Mouse (Mus musculus): ENCODE results near the gene Gm21860. TPM values are rescaled to one million over a fixed set of nuclear protein-coding genes. Genes with fewer than 3 reads are reported as not detected.
"Not testable (repeated sequence)": the region's sequence is repeated elsewhere in the genome, so short reads cannot be mapped to it uniquely, and the experiment has no call there.

Gene Gm21860
- not detected for total RNA-seq (2022)

DNA sequence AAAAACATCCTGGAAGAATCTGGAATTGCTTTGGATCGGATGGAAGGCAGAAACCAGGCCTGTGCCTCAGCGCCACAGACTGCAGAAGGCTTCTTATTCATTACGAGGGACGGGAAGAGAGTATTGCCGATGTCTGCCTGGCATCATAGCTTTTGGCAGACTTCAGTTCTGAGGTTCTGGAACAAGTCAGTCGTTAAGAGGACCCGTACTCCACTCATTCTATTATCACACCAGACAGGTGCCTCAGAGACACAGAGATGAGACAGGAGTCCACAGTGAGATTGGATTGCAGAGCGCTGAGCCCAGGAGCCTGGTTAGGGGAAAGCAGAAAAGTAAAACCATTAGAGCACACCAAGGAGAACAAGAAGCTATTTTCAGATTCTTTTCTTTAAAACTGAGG is at the start of gene Gm21860:
Gene Gm21860 (minus strand): TSS at position 101 of the 400 bp plus-strand sequence.
- not testable (repeated sequence) for DNase-seq (ENCODE audit: low spot score)

DNA sequence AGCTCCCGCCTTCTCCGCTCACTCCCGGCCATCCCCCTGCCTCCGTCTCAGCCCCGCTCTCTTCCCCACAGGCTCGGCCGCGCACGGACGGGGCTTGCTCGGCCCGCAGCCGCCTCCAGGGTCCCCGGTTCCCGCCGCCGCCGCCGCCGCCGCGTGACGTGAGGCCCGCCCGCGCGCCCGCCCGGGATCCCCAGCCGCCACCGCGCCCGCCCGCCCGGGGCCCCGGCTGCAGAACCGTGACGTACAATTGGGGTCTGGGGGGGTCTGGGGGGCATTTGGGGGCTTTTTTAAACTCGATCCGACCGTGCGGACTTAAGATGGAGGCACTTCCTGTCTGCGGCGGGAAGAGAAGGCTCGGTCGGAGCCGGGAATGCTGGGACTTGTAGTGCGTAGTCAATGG is 29.8 kb upstream of the Gm21860 start, which contains the start of gene Gm47283:
Gene Gm47283 (plus strand): TSS at position 301 of the 400 bp plus-strand sequence.
- DNase-seq (ENCODE audit: low spot score): not testable (repeated sequence)

DNA sequence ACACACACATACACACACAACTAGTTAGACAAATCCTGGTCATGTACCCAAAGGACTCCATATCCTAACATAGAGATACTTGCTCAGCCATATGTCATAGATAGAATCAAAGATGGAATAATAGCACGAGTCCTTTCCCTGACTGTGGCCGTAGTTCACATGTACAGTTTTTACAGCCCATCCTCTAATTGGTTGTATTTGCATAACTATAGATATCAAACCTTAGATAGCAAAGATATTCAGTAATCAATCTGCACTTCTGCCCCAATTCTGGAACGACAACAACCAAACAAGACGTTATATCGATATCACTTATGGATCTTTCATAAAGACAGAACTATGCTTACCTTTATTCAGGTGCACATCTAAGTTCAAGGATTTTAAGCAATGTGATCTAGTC is 9.4 kb downstream of the Gm21860 start:
- not testable (repeated sequence) for DNase-seq (ENCODE audit: low spot score)

DNA sequence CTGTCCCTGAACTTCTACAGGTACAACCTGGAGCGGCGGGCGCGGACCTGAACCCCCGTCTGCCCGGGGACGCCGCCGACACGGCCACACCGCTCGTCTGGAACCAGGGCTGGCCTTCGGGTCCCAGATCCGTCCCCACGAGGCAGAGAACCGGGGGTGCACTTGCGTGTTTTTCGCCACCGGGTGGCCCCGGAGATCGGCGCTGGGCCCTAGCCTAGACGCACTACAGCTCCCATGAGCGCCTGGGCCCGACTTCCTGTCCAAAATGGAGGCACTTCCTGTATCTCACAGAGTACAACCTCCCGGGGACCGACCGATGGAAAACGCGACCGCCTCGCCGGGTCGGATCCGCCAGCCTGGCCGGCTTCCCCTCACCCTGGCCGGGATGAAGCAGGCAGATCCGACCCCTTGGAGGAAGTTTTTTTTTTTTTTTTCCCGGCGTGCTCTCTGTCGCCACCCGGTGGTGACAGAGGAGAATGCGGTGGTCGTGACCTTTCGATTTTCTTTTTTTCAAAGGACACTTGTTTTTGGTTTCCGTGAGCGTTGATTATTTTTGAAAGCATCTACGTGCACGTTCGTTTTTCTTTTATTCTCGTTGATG is 10.1 kb downstream of the Gm21860 start:
- peak; percentile 93 for DNase-seq (ENCODE audit: low spot score)

DNA sequence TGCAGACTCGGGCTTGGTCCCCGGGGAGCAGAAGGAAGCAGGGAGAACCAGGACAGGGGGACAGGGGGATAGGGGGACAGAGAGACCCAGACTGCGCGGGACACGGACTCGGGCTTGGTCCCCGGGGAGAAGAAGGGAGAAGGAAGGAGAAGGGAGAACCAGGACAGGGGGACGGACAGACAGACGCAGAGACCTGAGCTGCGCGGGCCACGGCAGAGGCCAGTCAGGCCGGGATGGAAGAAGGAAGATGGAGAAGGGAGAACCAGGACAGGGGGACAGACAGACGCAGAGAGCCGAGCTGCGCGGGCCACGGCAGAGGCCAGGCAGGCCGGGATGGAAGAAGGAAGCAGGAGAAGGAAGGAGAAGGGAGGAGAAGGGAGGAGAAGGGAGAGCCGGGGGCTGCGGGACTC is 10.8 kb downstream of the Gm21860 start:
- no peak for DNase-seq (ENCODE audit: low spot score)

DNA sequence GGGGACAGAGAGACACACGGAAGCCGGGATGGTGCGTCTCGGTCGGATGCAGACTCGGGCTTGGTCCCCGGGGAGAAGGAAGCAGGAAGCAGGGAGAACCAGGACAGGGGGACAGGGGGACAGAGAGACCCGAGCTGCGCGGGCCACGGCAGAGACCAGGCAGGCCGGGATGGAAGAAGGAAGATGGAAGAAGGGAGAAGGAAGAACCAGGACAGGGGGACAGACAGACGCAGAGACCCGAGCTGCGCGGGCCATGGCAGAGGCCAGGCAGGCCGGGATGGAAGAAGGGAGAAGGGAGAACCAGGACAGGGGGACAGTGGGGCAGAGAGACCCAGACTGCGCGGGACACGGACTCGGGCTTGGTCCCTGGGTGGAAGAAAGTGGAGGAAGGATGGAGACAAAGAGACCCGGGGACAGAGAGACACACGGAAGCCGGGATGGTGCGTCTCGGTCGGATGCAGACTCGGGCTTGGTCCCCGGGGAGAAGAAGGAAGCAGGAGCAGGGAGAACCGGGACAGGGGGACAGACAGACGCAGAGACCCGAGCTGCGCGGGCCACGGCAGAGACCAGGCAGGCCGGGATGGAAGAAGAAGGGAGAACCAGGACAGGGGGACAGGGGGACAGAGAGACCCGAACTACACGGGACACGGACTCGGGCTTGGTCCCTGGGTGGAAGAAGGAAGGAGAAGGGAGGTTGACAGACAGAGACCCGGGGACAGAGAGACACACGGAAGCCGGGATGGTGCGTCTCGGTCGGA is 11.4 kb downstream of the Gm21860 start:
- not testable (repeated sequence) for DNase-seq (ENCODE audit: low spot score)

DNA sequence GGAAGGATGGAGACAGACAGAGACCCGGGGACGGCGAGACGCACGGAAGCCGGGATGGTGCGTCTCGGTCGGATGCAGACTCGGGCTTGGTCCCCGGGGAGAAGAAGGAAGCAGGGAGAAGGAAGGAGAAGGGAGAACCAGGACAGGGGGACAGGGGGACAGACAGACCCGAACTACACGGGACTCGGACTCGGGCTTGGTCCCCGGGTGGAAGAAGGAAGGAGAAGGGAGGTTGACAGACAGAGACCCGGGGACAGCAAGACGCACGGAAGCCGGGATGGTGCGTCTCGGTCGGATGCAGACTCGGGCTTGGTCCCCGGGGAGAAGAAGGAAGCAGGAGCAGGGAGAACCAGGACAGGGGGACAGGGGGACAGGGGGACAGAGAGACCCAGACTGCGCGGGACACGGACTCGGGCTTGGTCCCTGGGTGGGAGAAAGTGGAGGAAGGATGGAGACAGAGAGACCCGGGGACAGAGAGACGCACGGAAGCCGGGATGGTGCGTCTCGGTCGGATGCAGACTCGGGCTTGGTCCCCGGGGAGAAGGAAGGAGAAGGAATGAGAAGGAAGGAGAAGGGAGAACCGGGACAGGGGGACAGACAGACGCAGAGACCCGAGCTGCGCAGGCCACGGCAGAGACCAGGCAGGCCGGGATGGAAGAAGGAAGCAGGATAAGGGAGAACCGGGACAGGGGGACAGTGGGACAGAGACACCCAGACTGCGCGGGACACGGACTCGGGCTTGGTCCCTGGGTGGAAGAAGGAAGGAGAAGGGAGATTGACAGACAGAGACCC is 12.2 kb downstream of the Gm21860 start:
- DNase-seq (ENCODE audit: low spot score): not testable (repeated sequence)

DNA sequence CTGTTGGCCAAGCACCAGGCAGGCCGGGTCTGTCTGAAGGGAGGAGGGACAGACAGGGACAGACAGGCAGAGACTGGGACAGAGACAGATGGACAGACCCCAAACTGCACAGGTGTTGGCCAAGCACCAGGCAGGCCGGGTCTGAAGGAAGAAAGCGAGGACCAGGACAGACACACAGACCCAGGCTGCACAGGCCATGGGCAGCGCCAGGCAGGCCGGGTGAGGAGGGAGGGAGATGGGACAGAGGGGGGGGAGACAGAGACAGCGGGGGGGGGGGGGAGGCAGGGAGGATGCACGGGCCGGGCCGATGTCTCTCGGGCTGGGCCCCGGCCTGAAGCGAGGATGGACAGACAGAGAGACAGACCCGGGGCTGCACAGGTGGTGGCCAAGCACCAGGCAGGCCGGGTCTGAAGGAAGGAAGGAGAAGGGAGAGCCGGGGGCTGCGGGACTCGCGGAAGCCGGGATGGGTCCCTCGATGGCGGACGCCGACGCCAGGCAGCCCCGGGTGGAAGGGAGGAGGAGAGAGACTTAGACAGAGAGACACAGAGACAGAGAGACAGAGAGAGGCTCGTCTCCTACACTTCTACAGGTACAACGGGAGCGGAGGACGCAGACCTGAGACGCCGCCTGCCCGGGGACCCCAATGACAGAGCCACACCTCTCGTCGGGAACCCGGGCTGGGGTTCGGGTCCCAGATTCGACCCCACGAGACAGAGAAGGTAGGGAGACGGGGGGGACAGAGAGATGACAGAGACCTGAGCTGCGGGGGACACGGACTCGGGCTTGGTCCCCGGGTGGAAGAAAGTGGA is 13.0 kb downstream of the Gm21860 start:
- DNase-seq (ENCODE audit: low spot score): not testable (repeated sequence)

DNA sequence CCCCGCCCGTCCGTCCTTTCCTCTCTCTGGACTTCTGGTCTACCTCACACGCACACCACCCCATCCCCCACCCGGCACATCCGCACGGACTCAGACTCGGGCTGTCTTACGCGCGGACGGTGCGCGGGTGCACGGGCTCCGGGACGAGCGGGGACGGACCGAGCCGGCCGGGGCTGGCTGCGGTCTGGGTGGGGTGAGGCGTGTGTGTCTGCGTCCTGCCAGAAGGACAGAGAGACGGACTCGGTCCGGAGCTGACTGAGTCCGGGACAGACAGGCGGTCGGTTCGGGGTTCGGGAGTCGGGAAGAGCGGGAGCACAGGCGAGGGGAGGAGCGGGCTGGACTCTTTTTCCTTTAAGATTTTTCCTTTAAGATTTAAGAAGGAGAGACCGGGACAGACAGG is 13.6 kb downstream of the Gm21860 start:
- DNase-seq (ENCODE audit: low spot score): not testable (repeated sequence)

DNA sequence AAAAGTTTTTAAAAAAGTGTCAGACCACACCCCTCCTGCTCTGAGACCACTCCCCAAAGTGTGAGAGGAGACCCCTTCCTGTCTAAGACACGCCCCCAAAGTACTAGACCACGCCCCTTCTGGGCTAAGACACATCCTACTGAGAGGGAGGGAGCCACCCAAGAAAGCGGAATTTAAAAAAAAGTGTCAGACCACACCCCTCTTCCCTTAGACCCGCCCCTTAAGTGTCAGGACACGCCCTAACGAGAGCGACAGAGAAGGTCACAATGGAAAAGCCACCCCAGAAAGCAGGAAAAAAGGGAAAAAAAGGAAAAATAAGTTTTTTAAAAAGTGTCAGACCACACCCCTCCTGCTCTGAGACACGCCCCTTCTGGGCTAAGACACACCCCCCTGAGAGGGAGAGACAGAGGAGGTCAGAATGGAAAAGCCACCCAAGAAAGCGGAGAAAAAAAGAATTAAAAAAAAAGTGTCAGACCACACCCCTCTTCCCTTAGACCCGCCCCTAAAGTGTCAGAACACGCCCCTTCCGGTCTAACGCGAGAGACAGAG is 14.5 kb downstream of the Gm21860 start:
- DNase-seq (ENCODE audit: low spot score): no peak

DNA sequence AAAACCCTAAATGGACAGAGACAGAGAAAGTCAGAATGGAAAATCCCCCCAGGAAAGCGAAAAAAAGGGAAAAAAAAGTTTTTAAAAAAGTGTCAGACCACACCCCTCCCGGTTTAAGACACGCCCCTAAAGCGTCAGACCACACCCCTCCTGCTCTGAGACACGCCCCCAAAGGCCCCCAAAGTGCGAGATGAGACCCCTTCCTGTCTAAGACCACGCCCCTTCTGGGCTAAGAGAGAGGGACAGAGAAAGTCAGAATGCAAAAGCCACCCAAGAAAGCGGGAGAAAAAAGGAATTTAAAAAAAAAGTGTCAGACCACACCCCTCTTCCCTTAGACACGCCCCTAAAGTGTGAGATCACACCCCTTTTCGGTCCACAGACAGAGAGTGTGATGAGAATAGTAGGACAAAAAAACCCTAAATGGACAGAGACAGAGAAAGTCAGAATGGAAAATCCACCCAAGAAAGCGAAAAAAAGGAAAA is 15.0 kb downstream of the Gm21860 start:
- DNase-seq (ENCODE audit: low spot score): not testable (repeated sequence)

DNA sequence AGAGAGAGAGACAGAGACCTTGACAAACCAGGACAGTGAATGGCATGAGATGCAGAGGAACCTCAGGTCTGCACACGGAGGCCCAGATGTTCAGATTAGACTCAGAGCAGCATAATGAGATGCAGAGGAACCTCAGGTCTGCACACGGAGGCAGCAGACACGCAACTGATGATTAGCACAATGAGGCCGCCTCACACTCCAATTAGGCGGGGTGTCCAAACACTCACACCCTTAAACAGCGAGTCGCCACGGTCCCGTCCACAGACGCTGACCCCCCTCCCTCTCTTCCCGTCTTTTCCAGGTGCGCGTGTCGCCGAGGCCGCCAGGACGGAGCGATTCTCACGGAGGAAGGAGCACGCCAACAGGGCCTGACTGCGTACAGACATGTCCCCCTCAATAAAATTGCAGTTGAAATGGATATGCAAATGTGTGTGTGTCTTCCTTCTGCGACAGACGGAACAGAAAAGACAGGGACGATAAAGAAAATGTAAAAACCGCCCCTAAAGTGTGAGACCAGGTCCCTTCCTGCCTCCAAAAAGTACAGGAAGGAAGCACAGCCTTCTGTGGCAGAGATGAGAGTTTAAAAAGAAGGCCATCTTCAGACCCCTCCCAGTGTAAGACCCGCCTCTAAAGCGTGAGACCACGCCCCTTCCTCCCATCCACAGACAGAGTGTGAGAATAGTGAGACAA is 15.6 kb downstream of the Gm21860 start:
- not testable (repeated sequence) for DNase-seq (ENCODE audit: low spot score)

DNA sequence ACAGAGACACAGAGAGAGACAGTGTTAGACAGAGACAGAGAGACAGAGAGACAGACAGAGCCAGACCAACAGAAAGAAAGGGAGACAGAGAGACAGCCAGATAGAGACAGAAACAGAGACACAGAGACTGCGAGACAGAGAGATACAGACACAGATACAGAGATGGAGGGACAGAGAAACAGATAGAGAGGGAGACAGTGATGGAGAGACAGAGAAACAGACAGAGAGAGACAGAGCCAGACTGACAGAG is 16.3 kb downstream of the Gm21860 start:
- no peak for DNase-seq (ENCODE audit: low spot score)

DNA sequence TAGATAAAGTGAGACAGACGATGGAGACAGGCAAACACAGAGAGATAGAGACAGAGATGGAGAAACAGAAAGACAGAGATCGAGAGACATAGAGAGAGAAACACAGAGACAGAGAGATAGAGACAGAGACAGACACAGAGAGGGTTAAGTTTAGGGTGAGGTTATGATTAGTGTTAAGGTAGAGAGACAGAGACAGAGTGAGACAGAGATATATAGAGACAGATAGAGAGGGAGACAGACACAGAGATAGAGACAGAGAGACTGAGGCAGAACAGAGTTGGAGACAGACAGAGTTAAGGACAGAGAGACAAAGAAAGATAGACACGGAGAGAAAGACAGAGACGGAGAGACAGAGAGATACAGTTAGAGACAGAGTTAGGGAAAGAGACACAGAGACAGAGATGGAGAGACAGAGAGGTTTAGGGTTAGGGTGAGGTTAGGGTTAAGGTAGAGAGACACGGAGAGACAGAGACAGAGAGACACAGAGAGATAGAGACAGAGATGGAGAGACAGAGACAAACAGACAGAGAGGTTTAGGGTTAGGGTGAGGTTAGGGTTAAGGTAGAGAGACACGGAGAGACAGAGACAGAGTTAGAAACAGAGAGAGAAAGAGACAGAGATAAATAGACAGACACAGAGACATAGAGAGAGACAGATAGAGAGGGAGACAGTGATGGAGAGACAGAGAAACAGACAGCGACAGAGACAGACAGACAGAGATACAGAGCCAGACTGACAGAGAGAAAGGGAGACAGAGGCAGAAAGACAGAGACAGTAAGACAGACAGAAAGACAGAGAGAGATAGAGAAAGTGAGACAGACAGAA is 16.8 kb downstream of the Gm21860 start:
- no peak for DNase-seq (ENCODE audit: low spot score)

DNA sequence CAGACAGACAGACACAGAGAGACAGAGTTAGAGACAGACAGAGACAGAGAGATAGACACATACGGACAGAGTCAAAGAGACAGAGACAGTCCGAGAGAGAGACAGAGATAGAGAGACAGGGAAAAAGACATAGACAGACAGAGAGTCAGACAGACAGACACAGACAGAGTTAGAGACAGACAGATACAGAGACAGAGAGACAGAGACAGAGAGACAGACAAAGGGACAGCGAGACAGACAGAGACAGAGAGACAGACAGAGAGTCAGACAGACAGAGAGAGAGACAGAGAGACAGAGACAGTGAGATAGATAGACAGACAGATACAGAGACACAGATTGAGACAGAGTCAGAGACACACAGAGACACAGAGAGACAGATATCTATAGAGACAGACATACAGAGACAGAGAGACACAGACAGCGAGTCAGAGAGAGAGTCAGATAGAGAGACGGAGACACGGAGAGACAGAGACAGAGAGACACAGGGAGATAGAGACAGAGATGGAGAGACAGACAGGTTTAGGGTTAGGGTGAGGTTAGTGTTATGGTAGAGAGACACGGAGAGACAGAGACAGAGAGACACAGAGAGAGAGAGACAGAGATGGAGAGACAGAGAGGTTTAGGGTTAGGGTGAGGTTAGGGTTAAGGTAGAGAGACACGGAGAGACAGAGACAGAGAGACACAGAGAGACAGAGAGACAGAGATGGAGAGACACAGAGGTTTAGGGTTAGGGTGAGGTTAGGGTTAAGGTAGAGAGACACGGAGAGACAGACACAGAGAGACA is 18.2 kb downstream of the Gm21860 start:
- DNase-seq (ENCODE audit: low spot score): not testable (repeated sequence)

DNA sequence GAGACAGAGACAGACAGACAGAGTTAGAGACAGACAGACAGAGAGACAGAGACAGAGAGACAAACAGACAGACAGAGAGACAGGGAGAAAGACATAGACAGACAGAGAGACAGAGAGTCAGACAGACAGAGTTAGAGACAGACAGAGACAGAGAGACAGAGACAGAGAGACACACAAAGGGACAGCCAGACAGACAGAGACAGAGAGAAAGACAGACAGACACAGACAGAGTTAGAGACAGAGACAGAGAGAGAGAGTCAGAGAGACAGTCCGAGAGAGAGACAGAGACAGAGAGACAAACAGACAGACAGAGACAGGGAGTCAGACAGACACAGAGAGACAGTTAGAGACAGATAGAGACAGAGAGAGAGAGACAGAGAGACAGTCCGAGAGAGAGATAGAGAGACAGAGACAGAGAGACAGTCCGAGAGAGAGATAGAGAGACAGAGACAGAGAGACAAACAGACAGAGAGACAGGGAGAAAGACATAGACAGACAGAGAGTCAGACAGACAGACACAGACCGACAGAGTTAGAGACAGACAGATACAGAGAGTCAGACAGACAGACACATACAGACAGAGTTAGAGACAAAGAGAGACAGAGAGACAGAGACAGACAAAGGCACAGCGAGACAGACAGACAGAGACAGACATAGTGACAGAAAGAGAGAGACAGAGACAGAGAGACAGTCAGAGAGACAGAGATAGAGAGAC is 19.3 kb downstream of the Gm21860 start:
- not testable (repeated sequence) for DNase-seq (ENCODE audit: low spot score)

DNA sequence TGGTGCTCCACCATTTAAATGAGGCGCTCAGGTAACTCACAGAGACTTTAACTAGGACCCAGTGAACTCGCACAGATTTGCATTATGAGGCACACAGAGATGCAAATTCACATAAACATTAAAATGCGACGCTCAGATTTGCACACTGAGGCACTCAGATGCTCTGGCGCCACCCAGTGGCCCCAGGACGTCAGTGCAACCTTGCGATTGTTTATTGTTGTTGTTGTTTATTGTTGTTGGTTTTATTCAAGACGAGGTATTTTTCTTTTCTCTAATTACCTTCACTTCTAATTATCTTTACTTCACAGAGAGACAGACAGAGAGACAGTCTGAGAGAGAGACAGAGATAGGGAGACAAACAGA is 20.3 kb downstream of the Gm21860 start:
- DNase-seq (ENCODE audit: low spot score): not testable (repeated sequence)

DNA sequence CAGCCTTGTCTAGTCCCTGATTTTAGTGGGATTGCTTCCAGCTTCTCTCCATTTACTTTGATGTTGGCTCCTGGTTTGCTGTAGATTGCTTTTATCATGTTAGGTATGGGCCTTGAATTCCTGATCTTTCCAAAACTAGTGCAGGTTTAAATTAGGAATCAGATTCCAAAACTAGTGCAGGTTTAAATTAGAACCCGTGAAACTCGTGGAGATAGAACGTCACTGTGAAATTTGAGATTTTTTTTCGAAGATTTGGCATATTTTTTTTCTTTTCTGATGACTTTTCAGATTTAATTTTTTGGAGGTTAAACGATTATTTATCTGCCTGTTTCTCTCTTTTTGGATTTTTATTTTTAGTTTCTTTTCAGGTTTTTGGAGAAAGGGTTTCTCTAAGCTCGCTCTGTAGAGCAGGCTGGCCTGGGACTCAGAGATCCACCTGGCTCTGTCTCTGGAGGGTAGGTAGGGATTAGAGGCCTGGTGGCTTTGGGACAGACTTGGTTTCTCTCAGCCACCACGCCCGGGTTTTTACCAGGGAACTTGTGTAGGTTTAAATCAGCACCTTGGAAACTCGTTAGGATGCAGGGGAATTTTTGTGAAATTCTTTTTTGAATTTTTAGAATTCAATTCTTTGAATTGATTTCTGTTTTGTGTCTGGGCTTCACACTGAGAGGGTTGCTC is 20.8 kb downstream of the Gm21860 start:
- DNase-seq (ENCODE audit: low spot score): not testable (repeated sequence)
